Mouse (Mus musculus) pancreas, adult 10 weeks (tissue): ENCODE results near the gene Trpc7. TPM values are rescaled to one million over a fixed set of nuclear protein-coding genes. Genes with fewer than 3 reads are reported as not detected.

Experiments
- polyA plus RNA-seq: library from polyadenylated mRNA; stranded (reverse); fragments of 350-450 nt; fragmentation: Illumina TruSeq; extraction: RNeasy Lipid Tissue Mini Kit (QIAGEN cat#74804); gene quantifications from one replicate; pipeline ENCODE4 v1.2.3, GENCODE M21; 2015; ENCODE audit warnings: low read depth, low replicate concordance; ENCODE audit not compliant: insufficient read depth

Trpc7 gene
- not detected for polyA plus RNA-seq

GRCm38 (mm10) chr13:56895893-56896292 is at the start of gene Trpc7:
TSS of gene Trpc7 (minus strand) at chr13:56895993.

GRCm38 (mm10) chr13:56753192-56753951 is 142.4 kb downstream of the Trpc7 start, which contains the start of gene Gm45623:
TSS of gene Gm45623 (minus strand) at chr13:56753827.

Other genes starting within 250 kb of the Trpc7 start
- 7.3 TPM for gene Smad5, start 193.0 kb downstream of the Trpc7 start, polyA plus RNA-seq
- gene Gm45623, start 142.2 kb downstream of the Trpc7 start, polyA plus RNA-seq: 3.1 TPM